In the genomic region with DNA sequence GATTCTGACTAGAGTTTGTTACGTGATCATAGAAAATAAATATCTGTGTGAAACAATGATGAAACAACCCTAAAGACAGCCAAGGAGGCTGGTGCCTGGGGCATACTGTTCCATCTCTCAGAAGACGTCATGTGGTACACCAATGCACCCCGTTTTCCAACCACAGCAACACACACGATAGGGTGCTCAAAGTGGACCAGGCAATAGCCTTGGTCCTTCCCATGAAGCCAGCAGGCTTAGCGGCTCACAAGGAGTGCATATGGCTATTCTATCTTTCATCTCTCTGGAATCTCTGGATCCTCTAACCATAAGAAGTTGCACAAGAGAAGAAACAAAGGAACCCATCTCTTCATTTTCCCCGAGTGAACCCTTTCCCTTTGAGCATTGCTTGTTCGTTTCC, we compare ENCODE assay signal across 9 mouse cellular contexts. TPM values are rescaled to one million over a fixed set of nuclear protein-coding genes. Genes with fewer than 3 reads are reported as not detected.
DNase-seq lines count a peak whose midpoint lies in the region; ATAC-seq lines count a peak whose summit lies in the region.
"Had no signal": no experiment of that assay in that cellular context is flagged by ENCODE, and none has a peak within 500 bp of the region (broad histone marks: within the 10 kb centered on the region; RNA-seq: fewer than 3 reads in every experiment).

No protein-coding gene starts in this region.

- H3K9me3 ChIP-seq in heart, embryonic 13.5 days: no peaks in the 10 kb centered on the region
- H3K9me3 ChIP-seq in neural tube, embryonic 13.5 days: no peaks in the 10 kb centered on the region
- H3K9me3 ChIP-seq in hindbrain, embryonic 16.5 days (ENCODE audit: control insufficient read depth, low read length): no peaks in the 10 kb centered on the region

- WGBS in heart, embryonic 13.5 days: 46% methylated on average over 7 of the region's 7 CpGs
- WGBS in neural tube, embryonic 13.5 days: 91% methylated on average over 7 of the region's 7 CpGs
- 79% methylated on average over 7 of the region's 7 CpGs for WGBS in hindbrain, embryonic 16.5 days

- peak overlapping the region; percentile 84 for H3K27ac ChIP-seq in heart, embryonic 13.5 days (replicated peaks)
- peak overlapping the region; percentile 67; the same call in 1 of the 2 replicates for H3K27ac ChIP-seq in neural tube, embryonic 13.5 days (replicated peaks)
- H3K27ac ChIP-seq in hindbrain, embryonic 16.5 days (ENCODE audit: low read depth, low read length): peak overlapping the region; percentile 63

- H3K36me3 ChIP-seq in heart, embryonic 13.5 days: peaks cover 23% of the 10 kb centered on the region
- H3K36me3 ChIP-seq in neural tube, embryonic 13.5 days: no peaks in the 10 kb centered on the region
- no peaks in the 10 kb centered on the region for H3K36me3 ChIP-seq in hindbrain, embryonic 16.5 days (ENCODE audit: control insufficient read depth, insufficient read depth, low read length)

- H3K27me3 ChIP-seq in heart, embryonic 13.5 days (replicated peaks): no peaks in the 10 kb centered on the region
- no peaks in the 10 kb centered on the region for H3K27me3 ChIP-seq in neural tube, embryonic 13.5 days
- H3K27me3 ChIP-seq in hindbrain, embryonic 16.5 days (replicated peaks; ENCODE audit: control insufficient read depth, insufficient read depth, low read length): no peaks in the 10 kb centered on the region

- H3K4me1 ChIP-seq in heart, embryonic 13.5 days: peaks cover 84% of the 10 kb centered on the region
- H3K4me1 ChIP-seq in neural tube, embryonic 13.5 days (replicated peaks): peaks cover 35% of the 10 kb centered on the region
- peaks cover 14% of the 10 kb centered on the region for H3K4me1 ChIP-seq in hindbrain, embryonic 16.5 days (ENCODE audit: control insufficient read depth, insufficient read depth, low read depth, low read length)

- intact Hi-C loops in heart, postnatal 10 days (cut with DNase I): loop anchor here (5.0 kb wide), 1 partner anchor 36 kb away; no protein-coding TSS in a partner anchor

- 0 out of 2 replicates have a peak overlapping the region, but pooled peaks have one; percentile 16 for H3K9ac ChIP-seq in heart, embryonic 13.5 days
- H3K9ac ChIP-seq in neural tube, embryonic 13.5 days: no peak overlapping the region
- no peak overlapping the region for H3K9ac ChIP-seq in hindbrain, embryonic 16.5 days (ENCODE audit: low read depth, low read length)

- no peak for ATAC-seq in heart, embryonic 13.5 days (ENCODE audit: extremely low read depth, insufficient number of reproducible peaks, low FRiP score, low TSS enrichment)
- no peak for ATAC-seq in neural tube, embryonic 13.5 days (ENCODE audit: low read depth)
- no peak for ATAC-seq in hindbrain, embryonic 16.5 days
- ATAC-seq: intestine, postnatal 0 days had no signal

- no peak for DNase-seq in heart, postnatal 10 days
- no peak for DNase-seq in neural tube, embryonic 10.5 days (ENCODE audit: extremely low spot score, low spot score)
- DNase-seq in kidney, postnatal 14 days: no peak
- no peak for DNase-seq in adrenal gland, postnatal 25 days
- DNase-seq: kidney, postnatal 36 days had no signal

- no peak overlapping the region for H3K4me3 ChIP-seq in heart, embryonic 13.5 days
- H3K4me3 ChIP-seq in neural tube, embryonic 13.5 days: no peak overlapping the region
- no peak overlapping the region for H3K4me3 ChIP-seq in hindbrain, embryonic 16.5 days (ENCODE audit: low read length)

- H3K4me2 ChIP-seq in heart, embryonic 13.5 days: peak overlapping the region; percentile 45
- no peak overlapping the region for H3K4me2 ChIP-seq in neural tube, embryonic 13.5 days
- H3K4me2 ChIP-seq in hindbrain, embryonic 16.5 days (ENCODE audit: low read length): no peak overlapping the region

RNA-seq across cellular contexts. Expression of a gene that starts 40.1 kb away (rescaled TPM):
- 26.2 and 27.9 TPM in 2 replicates for polyA plus RNA-seq in heart, embryonic 13.5 days (2015; fragmentation: Nextera tagmentation; extraction: Ambion mirVana)
- 10 to 100 TPM; 58.3 to 65.7 TPM for total RNA-seq in heart, postnatal 10 days (2021)
- 5.8 and 7.0 TPM in 2 replicates for polyA plus RNA-seq in neural tube, embryonic 13.5 days (2015; fragmentation: Nextera tagmentation; extraction: Ambion mirVana)
- 4.5 and 6.7 TPM in 2 replicates for polyA plus RNA-seq in hindbrain, embryonic 16.5 days (2015; fragmentation: Nextera tagmentation; extraction: Ambion mirVana)
- total RNA-seq in adrenal gland, postnatal 25 days (2021): 26.1 and 28.4 TPM in 2 replicates
